Mouse (Mus musculus) megakaryocyte progenitor cell, adult 5-6 weeks (primary cell): ENCODE measurements around the gene Ascc3. TPM values are rescaled to one million over a fixed set of nuclear protein-coding genes. Genes with fewer than 3 reads are reported as not detected.
A peak's percentile ranks its signal among the peaks of the same experiment; 100 is the strongest.

ENCODE experiments used
- ATAC-seq: replicated peaks from 2 replicates; pipeline ENCODE4 v1.8.0; 2016; ENCODE audit warnings: mild to moderate bottlenecking, moderate TSS enrichment, inconsistent platforms; ENCODE audit not compliant: poor library complexity
- total RNA-seq, 2 experiments: library from RNA; stranded (forward) in 1 of 2; stranded (reverse) in 1 of 2; fragments of 157-497, 149-512 nt in 1 of 2; fragments of 200-1000 nt in 1 of 2; gene quantifications; 2 replicates each; pipeline versions ENCODE4 v1.2.3 to v1.2.4; 2015 to 2017

Ascc3 gene
- total RNA-seq, 2 experiments from 2014 or later, result 35.7 to 44.9 TPM

GRCm38 (mm10) chr10:50893546-50893945 is 301.1 kb downstream of the Ascc3 start:
- ATAC-seq, result no peak

- ATAC-seq, result peak; percentile 72
Observed at GRCm38 (mm10) chr10:50894170-50894991, 301.9 kb downstream of the Ascc3 start, which contains the start of gene Sim1. TSS of gene Sim1 (plus strand) at chr10:50894754.

- no peak for ATAC-seq
Observed at GRCm38 (mm10) chr10:50895091-50895790, 302.8 kb downstream of the Ascc3 start.

GRCm38 (mm10) chr10:50895881-50896766 is 303.7 kb downstream of the Ascc3 start:
- ATAC-seq, result no peak

- no peak for ATAC-seq
Observed at GRCm38 (mm10) chr10:50896767-50897390, 304.4 kb downstream of the Ascc3 start.

GRCm38 (mm10) chr10:50897530-50898471 is 305.3 kb downstream of the Ascc3 start:
- peak; percentile 52 for ATAC-seq

- no peak for ATAC-seq
Observed at GRCm38 (mm10) chr10:50898621-50899020, 306.2 kb downstream of the Ascc3 start.

GRCm38 (mm10) chr10:50899846-50900745 is 307.6 kb downstream of the Ascc3 start:
- ATAC-seq, result no peak
